Mouse (Mus musculus) neural tube, embryonic 13.5 days (tissue): Measurements from ENCODE around the gene Ankrd13a. TPM values are rescaled to one million over a fixed set of nuclear protein-coding genes. Genes with fewer than 3 reads are reported as not detected.
"Not testable (repeated sequence)": the region's sequence is repeated elsewhere in the genome, so short reads cannot be mapped to it uniquely, and the experiment has no call there.

Source experiments
- ATAC-seq: fragments of 200-750 bp; cut with Nextera tagmentation; 2 replicates; pipeline ENCODE4 v1.8.0; 2017; ENCODE audit warnings: low read depth, mild to moderate bottlenecking, moderate TSS enrichment, moderate library complexity
- H3K27ac ChIP-seq: fragments of 300-500 bp; sonication (generic); replicated peaks from 2 replicates; pipeline ENCODE4 v1.5.1; 2015; ENCODE audit warnings: moderate library complexity, mild to moderate bottlenecking, inconsistent platforms
- H3K27me3 ChIP-seq: fragments of 300-500 bp; sonication (generic); 2 replicates; pipeline ENCODE4 v1.6.1; 2015; ENCODE audit warnings: mild to moderate bottlenecking, inconsistent platforms
- H3K36me3 ChIP-seq: fragments of 300-500 bp; sonication (generic); 2 replicates; pipeline ENCODE4 v1.6.1; 2015; ENCODE audit warnings: mild to moderate bottlenecking, inconsistent platforms
- H3K4me1 ChIP-seq: fragments of 300-500 bp; sonication (generic); replicated peaks from 2 replicates; pipeline ENCODE4 v1.6.1; 2015; ENCODE audit warnings: inconsistent platforms
- H3K4me2 ChIP-seq: fragments of 300-500 bp; sonication (generic); 2 replicates; pipeline ENCODE4 v1.6.1; 2015; ENCODE audit warnings: inconsistent platforms, mild to moderate bottlenecking, moderate library complexity
- H3K4me3 ChIP-seq: fragments of 300-500 bp; sonication (generic); 2 replicates; pipeline ENCODE4 v1.5.1; 2015; ENCODE audit warnings: mild to moderate bottlenecking, inconsistent platforms
- H3K9ac ChIP-seq: fragments of 300-500 bp; sonication (generic); 2 replicates; pipeline ENCODE4 v1.6.1; 2015; ENCODE audit warnings: moderate library complexity, mild to moderate bottlenecking, inconsistent platforms
- H3K9me3 ChIP-seq: fragments of 300-500 bp; sonication (generic); 2 replicates; pipeline ENCODE4 v1.6.1; 2016; ENCODE audit warnings: inconsistent platforms
- WGBS: fragments of 180-500 bp; shearing (Covaris S2); methylation state at CpG from one replicate; pipeline ENCODE4 v1.1.7; 2015; 5-methylcytosine and 5-hydroxymethylcytosine counted together
- microRNA-seq: library from miRNA; unstranded; fragments of <30 nt; microRNA quantifications from one replicate; pipeline ENCODE4, GENCODE M21; 2016
- polyA plus RNA-seq: library from polyadenylated mRNA; unstranded; fragments of >200 nt; fragmentation: Nextera tagmentation; extraction: Ambion mirVana; gene quantifications from 2 replicates; pipeline ENCODE4 v1.2.1, GENCODE M21; 2015

Ankrd13a gene
- polyA plus RNA-seq, 1 experiment from 2014 or later = 52.0 TPM

DNA sequence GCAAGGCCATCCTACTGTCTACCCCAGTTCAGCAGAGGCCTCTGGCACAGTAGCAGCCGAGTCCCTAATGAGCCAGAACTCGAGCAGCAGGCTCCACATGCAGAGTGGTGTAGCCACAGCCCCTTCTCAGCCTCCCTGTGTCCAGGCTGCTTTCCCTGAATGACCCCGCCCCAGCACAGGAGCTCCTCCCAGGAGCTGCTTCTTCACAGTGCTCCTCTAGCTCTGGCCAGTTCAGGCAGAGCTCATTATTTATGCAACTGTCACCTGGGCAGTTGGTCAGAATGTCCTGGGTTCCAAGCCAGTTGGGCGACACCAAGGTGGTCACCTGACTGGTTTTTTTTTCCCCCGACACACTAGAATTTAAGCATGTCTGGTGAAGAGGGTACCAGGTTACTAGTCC, 78.9 kb downstream of the Ankrd13a start, which contains the start of gene 4930519G04Rik:
Gene 4930519G04Rik (plus strand): TSS at position 301 of the 400 bp plus-strand sequence.
- ATAC-seq, H3K27ac ChIP-seq, H3K4me1 ChIP-seq, H3K27me3 ChIP-seq, H3K9ac ChIP-seq, H3K9me3 ChIP-seq, H3K36me3 ChIP-seq, H3K4me2 ChIP-seq, H3K4me3 ChIP-seq: not testable (repeated sequence)
- 75% methylated on average over 3 of the region's 5 CpGs for WGBS

Small RNA genes lying within 50 kb of the gene (microRNA-seq; reads per million reads assigned to microRNA genes)
- gene Mir6240 = 4.4 reads per million, percentile 18 among the genes with 10 or more reads in this experiment

Other genes with a start within 250 kb of the Ankrd13a start
- 6.1 and 6.8 TPM in 2 replicates for gene Fam222a, start 206.7 kb upstream of the Ankrd13a start, polyA plus RNA-seq
- 0.81 and 1.5 TPM in 2 replicates for gene Trpv4, start 116.3 kb upstream of the Ankrd13a start, polyA plus RNA-seq
- 41.4 and 48.5 TPM in 2 replicates for gene Gltp, start 83.7 kb upstream of the Ankrd13a start, polyA plus RNA-seq
- 18.3 and 19.0 TPM in 2 replicates for gene Tchp, start 66.9 kb upstream of the Ankrd13a start, polyA plus RNA-seq
- 47.5 and 52.1 TPM in 2 replicates for gene Git2, start 840 bp downstream of the Ankrd13a start, polyA plus RNA-seq
- gene 1500011B03Rik, start 48.8 kb downstream of the Ankrd13a start, polyA plus RNA-seq = 243 and 266 TPM in 2 replicates
- not detected in 2 replicates for gene 4930519G04Rik, start 79.0 kb downstream of the Ankrd13a start, polyA plus RNA-seq
- gene Gm9936, start 84.0 kb downstream of the Ankrd13a start, polyA plus RNA-seq = 1.3 and 1.4 TPM in 2 replicates
- 3.3 and 5.1 TPM in 2 replicates for gene Oasl2, start 122.3 kb downstream of the Ankrd13a start, polyA plus RNA-seq
- gene Oasl1, start 148.6 kb downstream of the Ankrd13a start, polyA plus RNA-seq = 0.50 and 0.66 TPM in 2 replicates
- 94.9 and 111 TPM in 2 replicates for gene 2210016L21Rik, start 167.5 kb downstream of the Ankrd13a start, polyA plus RNA-seq
- 0.10 TPM in 1 of 2 replicates, not detected in the other for gene Hnf1a, start 196.4 kb downstream of the Ankrd13a start, polyA plus RNA-seq
- 15.7 and 21.3 TPM in 2 replicates for gene Sppl3, start 236.5 kb downstream of the Ankrd13a start, polyA plus RNA-seq